Mouse (Mus musculus) spleen, adult 2 months (tissue): ENCODE measurements around the gene Fam50a.

ENCODE experiments used
- CTCF ChIP-seq: fragments of 200-500 bp; IDR thresholded peaks from 2 replicates; pipeline ENCODE4 v1.5.1; 2011; ENCODE audit warnings: mild to moderate bottlenecking, inconsistent platforms; ENCODE audit not compliant: insufficient read depth, insufficient read length, insufficient replicate concordance; ENCODE audit errors: extremely low read depth
- POLR2A ChIP-seq: fragments of 200-500 bp; IDR thresholded peaks from 2 replicates; pipeline ENCODE4 v1.6.1; 2011; ENCODE audit warnings: low read depth, low read length, inconsistent platforms

DNA sequence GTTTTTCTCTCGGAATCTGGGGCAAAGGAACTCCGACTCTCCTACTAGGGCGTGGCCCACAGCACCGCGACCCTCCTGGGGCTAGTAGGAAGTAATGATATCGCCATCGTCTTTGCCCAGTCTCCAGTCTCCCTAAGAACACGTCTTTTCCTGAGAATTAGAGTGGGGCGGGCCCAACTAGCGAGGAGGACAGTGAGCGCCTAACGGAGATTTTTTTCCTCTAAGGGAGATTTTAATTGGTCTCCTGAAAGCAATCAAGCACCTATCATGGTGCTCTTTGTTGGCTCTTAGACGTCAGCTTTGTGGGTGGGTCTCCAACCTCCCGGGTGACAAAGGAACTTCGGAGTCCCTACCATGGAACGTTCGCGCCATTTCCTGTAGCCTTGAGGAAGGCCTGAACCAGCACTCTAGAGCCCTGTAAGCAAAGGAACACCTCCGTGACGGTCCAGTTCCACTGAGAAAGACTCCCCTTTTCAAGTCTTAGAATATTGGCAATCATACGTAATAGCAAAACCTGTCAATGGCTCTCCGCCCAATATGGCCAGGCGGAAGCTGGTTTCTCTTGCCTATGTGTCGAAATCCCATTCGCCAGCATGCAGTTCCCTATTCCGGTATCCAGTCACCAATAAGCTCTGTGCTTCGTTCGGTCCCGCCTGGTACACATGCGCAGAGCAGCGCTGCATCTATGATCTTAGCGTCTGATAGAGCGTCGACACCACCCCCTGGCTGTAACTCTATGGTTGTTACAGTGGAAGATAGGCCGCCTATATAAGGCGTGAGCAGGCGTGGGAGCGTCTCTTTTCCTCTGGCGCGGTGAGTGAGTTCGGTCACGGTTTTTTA is 42.6 kb upstream of the Fam50a start, which contains the start of gene Rpl10:
- TF ChIP-seq CTCF (no peak), POLR2A (peak; percentile 92)
